Mouse (Mus musculus) cerebellum, adult 8-10 months (tissue): ENCODE measurements around the gene Enthd1.
"Not testable (repeated sequence)": the region's sequence is repeated elsewhere in the genome, so short reads cannot be mapped to it uniquely, and the experiment has no call there.

Experiments
- DNase-seq: peaks from one replicate; pipeline ENCODE4 v3.0.0; 2022

Enthd1 gene

DNA sequence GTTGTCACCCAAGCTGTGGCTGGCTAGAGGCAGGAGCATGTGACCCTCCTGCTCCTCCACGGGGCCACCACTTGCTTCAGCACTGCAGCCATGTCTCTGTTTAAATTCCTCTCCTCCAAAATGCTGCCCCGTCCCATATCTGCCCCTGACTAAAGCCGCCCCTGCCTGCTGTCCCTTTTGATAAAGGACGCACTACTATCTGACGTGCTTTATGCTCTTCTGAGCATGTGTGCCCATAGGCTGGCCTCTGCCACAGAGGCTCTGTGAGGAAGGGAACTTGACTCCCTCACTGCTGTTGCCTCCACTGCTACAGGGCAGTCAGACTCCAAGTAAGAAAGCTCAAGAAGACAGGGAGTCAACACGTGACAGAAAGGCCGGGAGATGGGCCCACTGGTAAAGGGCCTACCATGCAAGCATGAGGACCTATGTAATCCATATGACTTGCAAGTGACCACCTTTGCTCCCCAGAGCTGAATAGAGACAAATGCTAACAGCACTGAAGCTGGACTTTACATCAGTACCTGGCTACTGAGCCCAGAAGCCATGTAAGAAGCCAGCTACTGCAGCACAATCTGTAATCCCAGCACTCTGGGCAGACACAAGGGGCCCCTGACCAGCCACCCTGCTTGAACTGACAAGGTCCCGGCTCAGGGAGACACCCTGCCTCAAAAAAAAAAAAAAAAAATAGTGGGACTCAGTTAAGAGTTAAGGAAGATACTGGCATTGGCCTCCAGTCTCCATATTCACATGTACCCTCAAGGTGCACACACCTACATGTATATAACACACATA is 32.5 kb downstream of the Enthd1 start:
- DNase-seq = no peak

DNA sequence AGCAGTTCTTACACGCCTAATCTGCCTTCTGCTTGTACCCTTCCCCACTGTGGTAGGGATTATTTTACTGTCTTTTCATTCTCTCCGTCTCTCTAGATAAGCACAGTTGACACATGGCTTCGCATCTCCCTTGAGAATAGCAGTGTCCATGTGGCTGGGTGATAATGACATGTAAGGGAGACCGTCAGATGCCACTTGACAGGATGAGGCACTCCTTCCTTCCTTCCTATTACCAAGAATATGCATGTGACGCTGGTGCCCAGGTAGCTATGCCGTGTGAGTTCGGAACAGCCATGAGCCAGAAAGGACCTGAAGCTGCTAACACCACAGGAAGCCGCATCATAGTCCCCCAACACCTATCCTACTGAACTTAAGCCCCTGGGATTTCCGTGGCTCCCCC is 33.9 kb downstream of the Enthd1 start:
- no peak for DNase-seq

DNA sequence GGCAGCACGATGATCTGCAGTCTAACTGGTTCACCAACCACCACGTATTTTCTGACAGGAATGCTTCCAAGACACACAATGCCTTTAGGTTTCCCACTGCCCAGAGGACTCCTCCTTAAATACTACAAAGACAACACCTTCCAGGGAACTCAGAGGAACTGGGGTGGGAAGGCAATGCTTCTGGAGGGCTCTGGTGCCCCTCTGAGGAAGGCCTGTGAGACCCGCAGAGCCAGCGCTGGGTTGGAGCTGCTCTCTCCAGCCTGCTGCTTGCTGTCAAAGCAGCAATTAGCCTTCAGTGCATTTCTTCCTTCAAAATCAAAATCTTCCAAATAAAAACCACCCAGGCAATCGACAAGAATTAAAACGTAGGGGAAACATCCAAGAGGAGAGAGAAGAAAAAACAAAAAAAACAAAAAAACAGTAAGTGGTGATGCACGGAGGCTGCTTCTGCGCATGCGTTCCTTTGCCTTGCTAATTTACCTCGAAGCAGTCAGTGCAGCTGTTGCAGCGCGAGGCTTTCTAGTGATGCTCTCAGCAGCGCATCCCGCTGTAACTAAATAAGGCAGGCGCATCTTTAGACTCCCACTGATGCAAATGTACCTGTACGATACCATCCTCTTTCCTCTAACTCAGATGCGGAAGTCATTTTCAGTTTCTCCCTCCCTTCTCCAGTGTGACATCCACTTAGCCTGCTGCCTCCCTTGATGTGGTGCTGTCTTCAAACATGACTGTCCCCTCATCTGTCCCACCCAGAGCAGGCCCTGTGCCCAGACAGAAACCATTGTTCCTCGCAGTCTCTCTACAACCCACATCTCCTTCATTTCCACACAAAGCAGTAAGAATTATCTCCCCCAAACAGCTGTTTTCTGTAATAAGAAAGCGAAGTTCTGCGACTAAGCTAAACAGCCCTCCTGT is 34.7 kb downstream of the Enthd1 start:
- no peak for DNase-seq

DNA sequence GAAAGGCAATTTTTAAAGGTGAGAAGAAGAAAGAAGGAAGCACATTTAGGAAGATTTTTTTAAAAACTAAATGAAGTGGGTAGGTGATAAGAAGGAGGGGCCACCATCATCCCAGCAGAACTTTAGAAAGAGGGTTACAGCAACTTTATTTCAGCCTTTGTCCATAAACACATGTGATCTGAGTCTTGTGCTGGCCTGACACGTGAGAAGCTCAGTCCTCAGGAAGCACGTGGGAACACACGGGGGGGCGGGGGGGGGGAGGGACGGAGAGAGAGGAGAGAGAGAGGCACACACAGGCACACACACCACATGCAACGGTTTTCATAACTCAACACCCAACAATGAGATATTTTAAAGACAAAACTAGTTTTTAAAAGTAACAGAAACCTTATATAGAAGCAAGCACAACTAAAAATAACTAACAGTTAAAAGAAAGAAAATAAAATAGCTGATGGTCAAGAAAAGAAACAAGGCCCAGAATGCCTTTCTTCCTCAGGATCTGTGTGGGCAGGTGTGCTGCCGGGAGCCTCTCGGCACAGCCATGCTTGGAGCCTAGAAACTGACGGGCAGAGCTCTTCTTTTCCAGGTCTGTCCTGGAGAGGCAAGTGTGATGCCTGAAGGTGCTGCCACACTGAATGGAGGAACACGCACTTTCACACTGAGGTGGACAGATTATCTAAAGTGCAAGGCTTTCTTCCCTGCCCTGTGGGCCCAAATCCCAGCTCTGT is 43.1 kb downstream of the Enthd1 start:
- DNase-seq = no peak

DNA sequence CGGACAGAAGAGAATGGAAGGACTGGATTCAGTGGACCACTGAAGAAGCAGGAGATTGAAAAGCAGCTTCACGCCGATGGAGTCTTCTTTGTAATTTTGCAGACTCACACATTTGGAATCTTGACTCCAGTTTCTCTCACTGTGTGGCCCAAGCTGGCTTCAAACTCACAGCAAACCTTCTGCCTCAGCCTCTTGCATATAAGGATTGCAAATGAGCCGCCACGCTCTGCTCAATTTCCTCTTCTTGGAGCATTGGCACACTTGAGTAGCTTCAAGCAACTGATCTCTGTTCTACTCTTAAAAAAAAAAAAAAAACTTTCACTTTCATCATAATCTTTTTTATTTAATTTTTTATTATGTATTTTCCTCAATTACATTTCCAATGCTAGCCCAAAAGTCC is 45.0 kb downstream of the Enthd1 start:
- no peak for DNase-seq

DNA sequence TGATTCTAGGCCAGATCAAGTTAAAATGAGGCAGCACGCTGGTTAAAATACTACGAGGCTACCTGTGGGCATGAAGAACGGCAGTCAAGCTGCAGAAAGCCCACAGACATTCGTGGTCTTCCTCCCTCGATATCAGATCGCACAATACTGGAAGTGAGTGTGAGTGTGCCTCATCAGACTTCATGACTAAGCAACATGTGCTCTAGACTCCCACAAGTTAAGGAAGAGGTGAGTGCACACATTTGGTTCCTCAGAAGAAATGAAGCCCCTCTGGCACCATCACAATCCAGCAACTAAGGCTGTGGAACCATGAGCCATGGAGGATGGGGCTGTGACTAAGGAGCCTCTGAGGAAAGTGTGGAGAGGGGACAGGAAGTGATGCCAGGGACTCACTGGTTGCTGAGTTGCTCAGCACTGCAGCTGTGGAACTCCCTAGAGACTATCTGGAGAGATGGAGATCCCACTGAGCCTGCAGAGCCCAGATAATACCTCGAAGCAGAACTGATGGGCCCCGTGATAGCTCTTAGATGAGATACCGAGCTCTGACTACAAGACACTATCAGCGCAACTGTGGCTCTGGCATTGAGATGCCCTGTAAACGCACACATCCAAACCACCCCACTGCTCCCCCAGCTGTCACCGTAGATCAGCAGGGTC is 46.3 kb downstream of the Enthd1 start:
- no peak for DNase-seq

DNA sequence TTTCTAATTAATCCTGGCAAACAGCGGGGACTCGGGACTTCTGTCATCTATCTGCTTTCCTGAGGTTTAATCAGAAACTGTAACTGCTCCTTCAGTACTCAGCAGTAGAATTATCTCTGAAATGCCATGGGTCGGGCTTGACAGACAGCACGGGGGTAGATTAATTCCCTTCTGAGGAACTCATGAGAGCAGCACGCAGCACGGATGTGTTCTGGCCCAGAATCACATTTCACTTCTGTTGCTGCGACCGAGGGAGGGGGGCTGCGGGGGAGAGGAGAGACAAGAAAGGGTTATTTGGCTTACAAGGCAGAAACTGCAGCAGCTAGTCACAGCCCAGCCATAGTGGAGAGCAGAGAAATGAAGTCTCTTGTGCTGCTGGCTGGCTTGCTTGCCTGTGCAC is 47.0 kb downstream of the Enthd1 start:
- DNase-seq = no peak

DNA sequence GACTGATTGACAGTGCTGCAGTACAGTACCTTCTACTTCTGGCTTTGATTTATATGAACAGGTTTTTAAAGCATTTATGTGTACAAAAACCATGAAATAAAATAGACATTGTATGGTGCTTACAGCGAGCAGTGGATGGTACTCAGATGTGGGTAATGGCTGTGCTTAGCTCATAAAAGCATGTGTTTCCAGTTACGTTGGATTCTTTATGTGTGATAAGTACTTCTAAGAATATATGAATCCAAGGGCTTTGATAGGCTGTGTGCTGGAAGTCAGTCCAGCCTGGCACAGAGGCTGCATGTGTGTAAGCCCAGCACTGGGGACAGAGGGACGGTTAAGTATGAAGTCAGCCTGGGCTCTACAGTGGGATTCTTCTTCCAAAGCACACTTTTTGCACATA is 48.4 kb downstream of the Enthd1 start:
- no peak for DNase-seq

DNA sequence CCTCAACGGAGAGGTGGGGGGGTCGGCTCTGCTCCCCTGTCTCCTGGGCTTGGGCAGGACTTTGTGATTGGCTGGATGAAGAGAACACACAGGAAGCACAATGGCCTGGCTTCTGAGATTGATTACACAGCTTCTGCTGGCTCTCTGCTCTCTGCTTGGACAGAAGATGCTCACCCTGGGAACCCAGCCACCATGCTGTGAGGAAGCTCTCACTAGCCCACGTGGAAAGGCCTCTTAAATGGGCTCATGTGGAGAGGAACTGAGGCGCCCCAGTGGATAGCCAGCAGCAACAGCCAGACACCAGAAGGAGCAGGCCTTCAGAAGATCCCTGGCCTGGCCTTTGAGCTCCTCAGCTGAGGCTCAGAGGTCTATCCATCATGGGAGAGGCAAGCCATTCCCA is 59.9 kb downstream of the Enthd1 start:
- peak; percentile 40 for DNase-seq

DNA sequence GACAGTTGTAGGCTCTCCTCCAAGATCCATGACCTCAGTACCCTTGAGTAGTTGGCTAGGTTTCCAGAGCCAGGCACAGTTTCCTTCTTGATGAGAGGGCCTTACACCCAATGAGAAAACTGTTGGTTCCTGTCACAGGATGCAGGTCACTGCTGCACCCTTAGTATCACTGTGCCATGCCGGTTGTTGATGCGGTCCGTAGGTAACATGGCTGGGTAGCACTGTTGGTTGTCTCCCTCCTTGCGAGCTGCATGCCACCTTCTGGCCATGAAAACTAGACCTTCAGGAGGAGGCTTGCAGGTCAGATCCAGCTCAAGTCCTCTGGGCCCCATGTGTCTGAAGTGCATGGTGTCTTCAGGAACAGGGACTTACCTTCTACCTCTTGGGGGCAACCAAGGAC is 61.8 kb downstream of the Enthd1 start:
- DNase-seq = not testable (repeated sequence)

DNA sequence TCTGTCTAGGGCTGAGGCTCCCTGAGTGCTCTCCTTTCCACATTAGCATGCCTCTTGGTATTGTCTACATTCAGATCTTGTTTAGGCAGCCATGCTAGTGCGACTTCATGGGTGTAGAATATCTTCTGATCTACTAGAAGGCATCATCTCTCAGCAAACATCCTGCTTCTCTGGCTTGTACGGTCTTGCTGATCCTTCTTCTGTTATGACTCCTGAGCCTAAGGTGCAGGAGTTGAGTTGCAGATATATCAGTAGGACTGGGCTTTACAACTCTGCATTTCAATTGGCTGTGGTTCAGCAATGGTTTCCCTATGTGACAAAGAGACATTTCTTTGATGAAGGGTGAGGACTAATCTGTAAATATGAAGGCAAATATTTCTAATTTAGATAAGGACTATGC is 62.2 kb downstream of the Enthd1 start:
- no peak for DNase-seq

DNA sequence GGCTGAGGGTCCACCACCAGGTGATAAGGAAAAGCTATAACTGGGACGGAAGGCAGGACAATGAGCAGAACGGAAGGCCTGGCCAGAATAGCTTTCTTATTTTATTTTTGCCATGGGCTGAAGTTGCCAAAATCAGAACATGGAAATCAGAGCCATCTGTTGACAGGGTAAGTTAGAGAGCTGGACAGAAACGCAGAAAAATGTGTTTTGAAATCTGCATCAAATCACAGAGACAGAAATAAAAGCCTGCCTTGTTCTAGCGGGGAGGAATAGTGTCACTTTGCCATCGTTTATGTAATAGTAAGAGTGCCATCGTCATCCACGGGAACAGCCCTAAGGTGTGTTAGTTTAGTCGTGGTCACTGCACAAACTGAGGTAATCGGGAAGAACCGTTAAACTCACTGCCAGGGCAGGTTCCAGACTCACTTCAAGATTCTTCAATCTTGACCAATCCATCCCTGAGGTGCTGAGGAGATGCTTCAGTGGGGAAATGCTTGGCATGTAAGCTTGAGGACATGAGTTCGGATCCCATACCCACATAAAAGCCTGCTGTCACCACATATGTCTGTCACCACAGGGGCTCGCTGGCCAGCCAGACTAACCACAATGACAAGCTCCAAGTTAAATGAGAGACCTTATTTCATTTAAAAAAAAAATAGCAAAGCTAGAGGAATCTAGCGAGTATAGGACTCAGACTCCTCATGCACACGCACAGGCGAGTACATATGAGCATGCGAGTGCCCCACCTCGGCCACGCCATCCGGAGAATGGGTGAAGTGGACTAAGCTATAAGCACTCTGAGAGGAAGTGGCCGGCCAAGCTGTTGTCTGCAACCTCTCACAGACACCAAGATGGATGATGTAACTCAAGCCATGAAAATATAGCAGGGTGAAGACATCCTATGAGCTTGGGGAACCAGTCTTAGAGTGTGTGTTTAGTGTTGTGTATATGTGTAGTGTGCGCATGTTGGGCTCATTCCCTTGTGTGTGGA is 63.6 kb downstream of the Enthd1 start:
- DNase-seq = peak; percentile 64

DNA sequence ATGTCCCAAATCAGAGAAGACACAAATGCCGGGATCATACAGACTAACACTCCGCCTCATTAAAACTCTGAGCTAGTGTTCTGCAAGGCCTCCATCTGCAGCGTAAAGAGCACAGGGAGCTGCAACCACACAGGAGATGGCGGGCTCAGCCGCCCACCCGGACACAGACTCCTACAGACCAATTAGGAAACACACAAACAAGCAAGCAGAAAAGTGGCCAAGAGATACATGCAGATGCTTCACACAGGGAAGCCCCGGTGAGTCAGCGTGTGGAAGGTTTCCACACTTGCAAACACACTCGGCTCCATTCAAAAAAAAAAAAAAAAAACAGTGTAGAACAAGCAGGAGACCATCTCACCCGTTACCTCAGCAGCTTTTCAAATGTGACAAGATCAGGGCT is 64.5 kb downstream of the Enthd1 start:
- peak; percentile 25 for DNase-seq

DNA sequence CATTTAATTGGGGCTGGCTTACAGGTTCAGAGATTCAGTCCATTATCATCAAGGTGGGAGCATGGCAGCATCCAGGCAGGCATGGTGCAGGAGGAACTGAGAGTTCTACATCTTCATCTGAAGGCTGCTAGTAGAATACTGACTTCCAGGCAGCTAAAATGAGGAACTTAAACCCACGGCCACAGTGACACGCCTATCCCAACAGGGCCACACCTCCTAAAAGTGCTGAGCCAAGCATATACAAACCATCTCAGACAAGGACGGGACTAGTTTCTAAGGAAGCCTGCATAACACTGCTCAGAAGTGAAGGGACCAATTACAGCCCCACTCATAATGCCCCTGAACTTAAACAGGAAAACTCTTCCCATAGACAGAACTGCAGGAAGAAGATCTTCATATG is 67.2 kb downstream of the Enthd1 start:
- not testable (repeated sequence) for DNase-seq

DNA sequence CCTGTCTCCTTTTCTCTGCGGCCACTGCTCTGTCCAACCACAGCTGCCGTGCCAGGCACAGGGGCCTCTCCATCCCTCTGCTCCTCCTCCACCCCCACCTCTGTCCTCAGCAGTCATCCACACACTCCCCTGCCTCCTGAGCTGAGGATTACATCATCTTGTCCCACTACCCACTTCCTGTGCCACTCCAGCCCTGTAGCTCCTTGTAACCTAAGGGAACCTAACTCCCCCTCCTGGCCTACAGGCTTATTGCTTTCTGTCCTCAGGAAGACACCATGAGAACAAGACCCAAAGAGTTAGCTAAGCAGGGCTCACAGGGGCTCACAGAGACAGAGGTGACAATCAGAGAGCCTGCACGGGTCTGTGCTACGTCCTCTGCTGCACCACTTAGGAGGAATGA is 73.5 kb downstream of the Enthd1 start:
- DNase-seq = no peak

DNA sequence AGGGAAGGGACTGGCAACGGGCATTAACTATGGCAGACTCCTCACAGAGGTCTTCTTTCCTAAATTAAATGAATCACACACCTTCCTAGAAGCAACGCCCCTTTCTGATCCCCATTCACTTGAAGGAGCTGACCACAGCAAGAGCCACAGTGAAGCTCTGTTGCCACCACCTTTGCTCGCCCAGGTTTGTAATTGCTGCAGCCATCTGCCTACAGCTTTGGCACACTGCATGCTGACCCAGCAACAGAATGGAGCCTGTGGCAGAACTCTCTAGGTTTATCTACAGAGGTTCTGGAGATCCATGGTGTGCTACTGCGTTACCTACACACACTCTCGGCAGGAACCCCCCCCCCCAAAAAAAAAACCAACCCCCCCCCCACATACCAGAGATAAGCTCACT is 74.8 kb downstream of the Enthd1 start:
- DNase-seq = no peak

DNA sequence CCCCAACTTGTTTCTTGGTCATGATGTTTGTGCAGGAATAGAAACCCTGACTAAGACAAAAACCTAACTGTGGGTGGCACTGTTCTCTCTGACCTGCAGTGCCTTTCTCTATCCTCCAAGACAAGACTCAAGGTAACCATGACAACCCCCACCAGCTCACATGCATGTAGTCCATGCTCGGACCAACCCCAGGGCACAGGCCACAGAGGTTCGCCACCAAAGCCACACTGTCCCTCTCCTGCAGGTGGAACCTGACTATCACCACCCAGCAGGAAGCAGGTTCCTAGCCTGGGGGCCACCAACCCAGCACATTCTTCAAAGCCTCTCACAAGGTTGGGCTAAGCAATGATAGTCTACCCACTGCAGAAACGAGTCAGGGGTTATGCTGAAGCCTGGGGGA is 76.3 kb downstream of the Enthd1 start:
- DNase-seq = no peak

DNA sequence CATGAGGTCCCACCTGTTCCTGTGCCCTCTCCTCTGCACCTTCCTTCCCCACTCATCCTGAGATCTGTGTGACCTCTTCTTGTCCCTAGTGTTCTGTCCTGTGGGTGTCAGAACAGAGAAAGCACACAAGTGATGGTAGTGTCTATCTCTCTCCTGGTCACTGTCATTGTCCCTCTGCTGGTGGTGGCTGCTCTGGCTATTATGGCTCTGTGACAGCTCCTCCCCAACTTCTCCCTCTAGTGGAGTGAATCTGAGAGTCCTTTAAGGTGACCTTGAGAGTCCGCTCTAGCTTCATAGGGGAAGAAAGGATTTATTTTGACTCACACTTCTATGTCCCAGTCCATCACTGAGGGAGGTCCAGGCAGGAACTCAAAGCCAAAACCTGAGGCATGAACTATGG is 79.4 kb downstream of the Enthd1 start:
- no peak for DNase-seq

DNA sequence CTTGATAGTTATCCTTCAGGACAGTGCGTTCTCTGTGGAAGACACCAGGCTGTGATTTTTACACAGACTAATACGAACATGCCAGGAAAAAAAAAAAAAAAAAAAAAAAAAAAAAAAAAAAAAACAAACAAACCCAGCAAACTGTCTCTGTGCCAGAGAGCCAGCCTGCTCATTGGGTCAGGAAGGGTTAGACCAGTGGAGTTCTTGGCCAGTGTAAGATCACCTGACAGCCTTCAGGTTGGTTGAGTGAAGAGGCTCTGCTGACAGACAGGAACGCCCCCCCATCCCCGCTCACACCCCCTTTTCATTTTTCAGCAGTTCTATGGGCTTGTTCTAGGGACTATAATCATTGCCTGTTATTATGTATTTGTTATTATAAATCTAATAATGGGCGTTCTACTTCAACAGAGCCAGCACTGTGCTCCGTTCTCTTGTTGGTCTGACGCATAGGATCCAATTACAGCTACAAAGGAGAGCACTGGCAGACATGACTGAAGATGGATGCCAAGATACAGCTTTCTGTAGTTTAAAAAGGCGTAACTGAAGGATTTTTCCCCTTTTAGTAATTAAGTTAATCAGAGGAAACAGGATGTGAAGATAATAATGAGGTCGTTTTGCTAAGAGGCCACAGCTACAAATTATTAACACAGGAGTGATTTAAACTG is 81.8 kb downstream of the Enthd1 start:
- DNase-seq = no peak

DNA sequence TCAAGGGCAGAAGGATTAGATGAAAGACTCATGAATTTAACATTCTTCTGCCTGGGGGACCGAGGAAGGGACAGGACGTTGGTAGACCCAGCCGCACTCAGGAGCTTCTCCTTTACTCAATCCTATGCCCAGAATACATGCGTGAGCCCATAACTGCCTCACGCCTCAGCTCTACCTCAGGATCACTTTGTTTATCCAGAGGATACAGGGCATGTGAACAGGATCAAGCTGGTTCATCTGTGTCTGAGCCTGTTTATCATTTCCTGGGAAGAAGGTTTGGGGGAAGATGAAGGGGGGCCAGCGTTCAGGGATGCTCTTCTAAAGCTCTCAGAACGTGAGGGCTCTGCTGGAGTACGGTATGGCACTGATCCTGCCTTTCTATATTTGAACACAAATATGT is 82.6 kb downstream of the Enthd1 start:
- no peak for DNase-seq

DNA sequence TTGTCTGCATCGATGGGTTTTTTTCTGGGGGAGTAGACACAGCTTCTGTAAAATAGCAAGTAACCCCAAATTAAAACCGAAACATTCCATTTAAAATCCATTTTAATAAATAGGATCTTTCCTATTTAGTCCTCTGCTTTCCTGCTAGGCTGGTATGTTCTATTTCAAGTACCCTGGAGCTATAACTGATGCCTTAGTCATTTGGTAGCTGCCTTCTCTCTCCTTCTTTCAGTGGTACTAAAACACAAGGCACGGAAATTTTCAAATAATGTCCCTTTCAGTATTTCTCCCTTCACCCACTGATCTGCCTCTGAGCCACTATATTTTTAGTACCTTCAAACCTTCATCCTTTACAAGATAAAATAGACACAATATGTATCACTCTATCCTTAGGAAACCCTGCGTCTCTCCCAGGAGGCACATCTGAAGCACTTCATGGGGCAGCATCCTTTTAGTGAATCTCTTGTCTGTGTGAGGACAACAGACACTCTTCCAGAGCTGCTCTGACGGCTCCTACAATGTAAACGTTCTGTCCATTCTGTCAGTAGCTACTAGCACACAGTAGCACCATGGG is 90.4 kb downstream of the Enthd1 start:
- DNase-seq = no peak
